Mouse (Mus musculus): Measurements from ENCODE around the gene Slc25a1.
"Not testable (repeated sequence)": the region's sequence is repeated elsewhere in the genome, so short reads cannot be mapped to it uniquely, and the experiment has no call there.

The Slc25a1 gene

GRCm38 (mm10) chr16:17928087-17928580 is at the start of gene Slc25a1:
Gene Slc25a1 (minus strand): TSS chr16:17928219.
- peak; percentile 65 for DNase-seq (ENCODE audit: low read depth, low spot score)

GRCm38 (mm10) chr16:17971853-17972252 is 43.8 kb upstream of the Slc25a1 start:
- no peak for DNase-seq (ENCODE audit: low read depth, low spot score)

- DNase-seq (ENCODE audit: low read depth, low spot score): no peak
Measured at GRCm38 (mm10) chr16:17962091-17962490, 34.1 kb upstream of the Slc25a1 start.

- DNase-seq (ENCODE audit: low read depth, low spot score): not testable (repeated sequence)
Measured at GRCm38 (mm10) chr16:17956052-17956638, 28.1 kb upstream of the Slc25a1 start.

GRCm38 (mm10) chr16:17951618-17952017 is 23.6 kb upstream of the Slc25a1 start:
- no peak for DNase-seq (ENCODE audit: low read depth, low spot score)

GRCm38 (mm10) chr16:17950068-17950467 is 22.0 kb upstream of the Slc25a1 start:
- no peak for DNase-seq (ENCODE audit: low read depth, low spot score)

GRCm38 (mm10) chr16:17949421-17949877 is 21.4 kb upstream of the Slc25a1 start:
- no peak for DNase-seq (ENCODE audit: low read depth, low spot score)

- no peak for DNase-seq (ENCODE audit: low read depth, low spot score)
Measured at GRCm38 (mm10) chr16:17945081-17945831, 17.2 kb upstream of the Slc25a1 start.

GRCm38 (mm10) chr16:17943466-17943865 is 15.4 kb upstream of the Slc25a1 start:
- no peak for DNase-seq (ENCODE audit: low read depth, low spot score)

GRCm38 (mm10) chr16:17939255-17939751 is 11.3 kb upstream of the Slc25a1 start:
- no peak for DNase-seq (ENCODE audit: low read depth, low spot score)

- peak; percentile 67 for DNase-seq (ENCODE audit: low read depth, low spot score)
Measured at GRCm38 (mm10) chr16:17938821-17939220, 10.8 kb upstream of the Slc25a1 start.

GRCm38 (mm10) chr16:17938187-17938586 is 10.2 kb upstream of the Slc25a1 start:
- DNase-seq (ENCODE audit: low read depth, low spot score): no peak

GRCm38 (mm10) chr16:17936776-17937175 is 8.8 kb upstream of the Slc25a1 start:
- no peak for DNase-seq (ENCODE audit: low read depth, low spot score)

GRCm38 (mm10) chr16:17934445-17934910 is 6.5 kb upstream of the Slc25a1 start:
- no peak for DNase-seq (ENCODE audit: low read depth, low spot score)

GRCm38 (mm10) chr16:17933594-17934444 is 5.8 kb upstream of the Slc25a1 start:
- DNase-seq (ENCODE audit: low read depth, low spot score): no peak

GRCm38 (mm10) chr16:17931906-17932460 is 4.0 kb upstream of the Slc25a1 start:
- no peak for DNase-seq (ENCODE audit: low read depth, low spot score)

GRCm38 (mm10) chr16:17929631-17930030 is 1.6 kb upstream of the Slc25a1 start:
- no peak for DNase-seq (ENCODE audit: low read depth, low spot score)

- DNase-seq (ENCODE audit: low read depth, low spot score): no peak
Measured at GRCm38 (mm10) chr16:17929211-17929610, 1.2 kb upstream of the Slc25a1 start.

- peak; percentile 79 for DNase-seq (ENCODE audit: low read depth, low spot score)
Measured at GRCm38 (mm10) chr16:17928627-17929104, 647 bp upstream of the Slc25a1 start.

- DNase-seq (ENCODE audit: low read depth, low spot score): no peak
Measured at GRCm38 (mm10) chr16:17927351-17928082, 502 bp downstream of the Slc25a1 start.

GRCm38 (mm10) chr16:17922163-17922538 is 5.9 kb downstream of the Slc25a1 start:
- no peak for DNase-seq (ENCODE audit: low read depth, low spot score)
